Mouse (Mus musculus) heart, adult 11 months (tissue): ENCODE results near the gene Ereg.

ENCODE experiments used
- DNase-seq: peaks from one replicate; pipeline ENCODE4 v3.0.0; 2022

Gene Ereg

DNA sequence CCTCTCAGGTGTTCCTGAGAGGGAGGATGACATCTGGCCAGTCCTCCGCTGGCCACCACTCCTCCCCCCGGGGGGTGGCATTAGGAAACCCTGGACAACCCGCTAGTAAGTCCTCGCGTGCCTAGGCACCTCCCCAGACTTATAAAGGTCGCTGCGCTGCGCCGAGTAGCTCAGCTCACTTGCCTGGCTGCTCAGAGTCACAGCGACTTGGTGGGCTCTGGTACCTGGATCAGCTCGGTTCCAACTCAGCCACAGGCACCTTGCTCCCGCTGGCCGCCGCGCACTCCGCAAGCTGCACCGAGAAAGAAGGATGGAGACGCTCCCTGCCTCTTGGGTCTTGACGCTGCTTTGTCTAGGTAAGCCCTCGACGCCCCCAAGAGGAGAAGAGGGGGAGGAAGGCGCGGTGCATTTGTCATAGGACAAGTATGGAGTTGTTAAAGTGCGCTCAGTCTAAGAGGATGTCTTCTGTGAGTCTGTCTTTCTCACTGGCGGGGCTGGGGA is at the start of gene Ereg:
Ereg (plus strand) TSS at position 173 of the 501 bp plus-strand sequence.
- DNase-seq = no peak

DNA sequence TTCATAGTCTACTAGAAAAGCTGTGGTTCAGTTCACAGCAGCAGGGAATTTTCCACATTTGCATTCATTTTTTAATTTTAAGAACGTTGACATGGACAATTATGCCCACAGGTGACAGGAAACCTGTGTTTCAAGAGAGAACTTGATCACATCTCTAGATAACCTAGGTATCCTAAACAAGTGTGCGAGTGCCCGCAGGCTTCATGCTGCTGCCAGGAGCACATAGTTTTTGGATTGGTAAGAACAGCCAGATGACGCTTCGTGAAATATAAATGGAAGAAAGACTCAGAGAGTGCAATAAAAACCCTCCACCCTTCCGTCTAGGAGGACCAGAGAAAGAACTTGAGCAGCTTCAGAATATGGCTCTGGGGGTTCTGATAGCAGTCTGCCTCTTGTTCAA is 47.3 kb upstream of the Ereg start, which contains the start of gene Epgn:
Epgn (plus strand) TSS at position 301 of the 400 bp plus-strand sequence.
- DNase-seq = no peak

DNA sequence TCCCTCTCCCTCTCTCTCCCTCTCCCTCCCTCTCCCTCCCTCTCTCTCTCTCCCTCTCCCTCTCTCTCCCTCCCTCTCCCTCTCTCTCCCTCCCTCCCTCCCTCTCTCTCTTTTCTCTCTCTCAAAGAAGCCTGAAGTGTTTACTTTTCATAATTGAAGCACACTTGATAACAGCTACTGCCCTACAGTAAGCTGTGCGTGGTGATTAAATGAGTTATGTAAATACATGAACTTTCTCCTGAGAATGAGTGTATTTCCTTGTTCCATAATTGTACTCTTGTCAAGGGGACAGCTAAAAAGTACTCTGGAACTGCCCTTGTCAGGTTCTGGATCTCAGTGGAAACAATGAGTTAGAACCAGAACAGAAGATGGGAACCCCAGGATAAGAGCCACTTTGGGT is 46.6 kb upstream of the Ereg start:
- DNase-seq = no peak

DNA sequence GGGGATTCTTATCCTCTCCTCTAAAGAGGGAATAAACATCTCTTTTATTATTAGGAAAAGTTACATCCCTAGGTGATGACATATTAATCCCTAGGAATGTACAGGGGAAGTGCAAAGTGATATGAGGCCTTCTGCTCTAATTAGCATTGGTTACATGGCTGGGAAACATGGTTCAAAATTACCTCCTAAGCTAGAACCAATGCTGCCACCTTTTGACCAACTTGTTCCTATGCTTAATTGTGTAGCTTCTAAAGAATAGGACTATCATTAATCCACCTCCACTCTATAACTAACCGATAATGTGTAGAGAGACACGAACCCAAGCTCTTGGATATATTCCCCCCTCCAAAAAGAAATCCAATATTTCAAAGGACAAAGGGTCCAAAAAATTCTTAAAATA is 43.8 kb upstream of the Ereg start:
- no peak for DNase-seq

DNA sequence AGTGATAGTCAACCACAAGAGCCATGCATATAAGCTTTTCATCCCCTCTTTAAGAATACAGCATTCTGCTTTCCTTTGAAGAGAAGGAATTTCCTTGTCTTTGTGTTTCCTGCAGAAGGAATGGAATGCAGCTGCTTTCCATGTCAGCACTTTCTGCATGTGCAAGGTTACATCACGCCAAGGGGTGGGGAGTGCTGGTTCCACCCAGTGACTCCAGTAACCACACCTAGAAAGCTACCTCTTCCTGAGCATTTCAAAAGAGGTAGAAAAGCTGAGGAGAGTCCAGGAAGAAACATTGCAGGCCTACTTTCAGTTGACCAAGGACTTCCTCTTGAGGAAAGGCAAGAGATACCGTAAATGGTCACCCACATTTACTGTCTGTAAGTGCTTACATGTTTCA is 39.1 kb upstream of the Ereg start:
- no peak for DNase-seq

DNA sequence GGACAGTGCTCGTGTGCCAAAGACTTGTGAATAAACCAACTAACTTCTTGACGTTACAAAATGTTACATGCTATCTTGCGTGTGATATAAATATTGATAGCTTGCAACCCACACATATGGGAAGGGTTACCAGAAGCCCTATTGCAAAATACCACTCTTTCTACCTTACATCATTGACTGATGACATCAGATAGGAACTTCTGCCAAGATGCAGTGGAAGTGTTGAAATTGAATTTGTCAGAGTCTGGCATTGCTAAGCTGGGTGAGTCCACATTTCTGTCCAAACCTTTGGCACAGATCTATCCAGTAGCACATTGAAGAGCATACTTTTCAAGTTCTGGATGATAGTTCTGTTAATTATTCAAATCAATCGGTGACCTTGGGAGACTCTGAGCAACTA is 37.8 kb upstream of the Ereg start:
- DNase-seq = peak; percentile 86

DNA sequence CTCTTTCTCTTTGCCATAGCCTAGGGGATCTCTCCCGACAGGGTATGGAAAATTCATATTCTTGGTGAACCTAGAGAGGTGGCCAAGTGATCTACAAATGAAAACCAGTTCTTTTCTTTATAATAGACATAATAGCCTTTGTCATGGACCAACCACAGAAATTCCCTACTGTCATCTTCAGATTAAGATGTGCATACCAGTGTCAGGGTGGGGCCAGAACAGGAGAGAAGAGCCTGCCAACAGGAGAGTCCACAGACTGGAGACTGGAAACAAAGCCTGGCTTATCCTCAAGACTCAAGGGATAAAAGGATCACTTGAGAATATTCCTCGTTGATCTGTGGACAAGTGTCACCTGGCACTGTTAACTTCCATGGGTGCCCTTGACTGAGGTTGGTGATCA is 36.7 kb upstream of the Ereg start:
- peak; percentile 14 for DNase-seq

DNA sequence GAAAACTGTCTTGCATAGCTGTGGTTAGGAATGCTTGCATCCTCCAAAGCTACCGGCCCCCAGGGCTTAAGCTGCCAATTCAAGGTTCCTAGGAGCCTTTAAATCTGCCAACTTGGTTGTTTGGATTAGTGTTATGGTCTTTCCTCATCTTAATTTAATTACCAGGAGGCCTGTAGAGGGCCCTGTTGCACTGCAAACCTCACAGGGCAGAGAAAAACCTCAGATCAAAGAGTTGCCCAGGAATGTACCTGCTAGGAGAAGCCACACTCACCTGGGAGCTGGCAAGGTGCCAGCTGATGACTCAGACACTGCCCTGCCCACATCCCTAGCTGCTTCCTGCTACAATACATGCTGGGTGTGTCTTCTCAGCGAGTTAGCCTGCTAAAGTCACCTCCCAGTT is 35.9 kb upstream of the Ereg start:
- DNase-seq = peak; percentile 89

DNA sequence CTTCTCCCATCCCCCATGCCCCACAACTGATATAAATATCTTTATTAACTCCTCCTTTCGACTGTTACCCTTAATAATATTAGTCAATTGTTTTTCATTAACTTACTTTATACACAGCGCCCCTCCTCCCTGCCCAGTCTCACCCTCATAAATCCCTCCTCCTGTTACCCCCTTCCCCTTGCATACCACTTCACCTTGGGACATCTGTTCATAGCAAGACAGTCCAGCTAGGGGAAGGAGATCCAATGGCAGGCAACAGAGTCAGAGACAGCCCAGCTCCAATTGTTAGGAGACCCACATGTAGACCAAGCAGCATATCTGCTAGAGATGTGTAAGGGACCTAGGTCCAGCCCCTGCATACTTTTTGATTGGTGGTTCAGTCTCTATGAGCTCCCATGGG is 35.5 kb upstream of the Ereg start:
- peak; percentile 70 for DNase-seq

DNA sequence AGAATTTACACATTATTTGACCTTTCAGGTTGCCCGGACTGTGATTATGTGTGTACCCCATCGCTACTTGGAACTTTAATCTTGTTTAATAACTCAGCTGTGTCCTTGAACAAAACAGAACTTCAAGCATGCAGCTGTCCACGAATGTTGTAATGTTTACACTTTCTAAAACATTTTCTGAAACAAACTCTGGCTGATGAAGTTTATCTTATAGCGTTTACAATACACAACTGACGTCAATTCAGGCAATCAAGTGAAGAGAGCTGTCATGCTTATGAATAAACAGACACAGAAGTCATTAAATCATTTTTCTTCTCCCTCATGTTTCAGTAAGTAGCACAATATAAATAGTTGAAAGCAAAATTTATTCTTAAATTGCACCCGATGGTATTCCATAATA is 26.4 kb upstream of the Ereg start:
- DNase-seq = no peak

DNA sequence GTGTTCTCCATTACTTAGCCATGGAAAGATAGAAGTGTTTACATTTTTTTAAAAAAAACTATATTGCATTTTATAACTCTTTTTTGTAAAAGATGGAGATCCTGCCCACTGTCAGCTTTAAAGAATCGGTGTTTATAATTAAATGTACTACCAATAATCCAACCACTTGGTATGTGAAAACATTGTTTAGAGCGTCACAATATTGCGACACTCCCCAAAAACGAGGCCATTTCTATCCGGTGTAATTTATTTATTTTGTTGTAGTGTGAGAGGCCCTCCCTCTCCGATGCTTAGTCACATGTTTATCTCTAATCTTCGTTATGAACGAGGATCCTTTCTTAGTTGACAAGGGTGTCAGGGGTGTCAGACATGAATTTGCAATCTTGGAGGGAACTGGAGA is 26.0 kb upstream of the Ereg start:
- no peak for DNase-seq

DNA sequence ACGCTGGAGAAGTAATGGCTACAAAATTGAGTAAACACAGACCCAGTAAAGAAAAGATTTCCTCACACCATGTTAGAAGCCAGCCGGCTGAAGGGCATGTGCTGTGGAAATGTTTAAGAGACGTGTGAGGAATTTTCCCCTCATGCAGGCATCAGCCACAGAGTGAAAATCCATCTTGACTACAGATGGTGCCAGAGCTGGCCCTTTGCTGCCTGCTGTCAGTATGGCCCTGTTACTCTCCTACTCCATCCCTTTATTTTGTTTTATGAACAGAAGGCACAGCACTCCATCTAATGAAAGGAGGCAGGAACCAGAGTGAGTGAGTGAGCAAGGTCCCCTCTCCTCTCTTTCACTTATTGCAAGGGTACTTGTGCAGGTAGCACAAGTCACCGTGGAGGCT is 2.1 kb upstream of the Ereg start:
- DNase-seq = no peak

DNA sequence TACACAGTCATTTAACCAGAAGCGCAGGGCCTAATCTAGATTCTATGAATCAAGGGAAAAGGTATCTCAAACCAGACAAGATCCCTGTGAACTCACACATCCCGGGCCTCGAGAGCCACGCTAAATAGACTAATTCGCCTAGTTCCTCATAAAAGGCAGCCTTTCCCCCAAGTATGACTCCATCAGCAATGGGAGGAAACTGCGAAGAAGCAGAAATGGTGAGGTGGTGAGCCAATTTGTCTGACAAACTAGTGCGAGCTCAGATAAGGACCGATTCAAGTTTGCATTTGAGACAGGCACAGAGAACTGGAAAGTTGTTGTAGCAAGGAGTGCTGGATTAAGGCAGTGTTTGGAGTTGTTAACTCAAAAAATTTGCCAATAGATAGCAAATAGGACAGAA is 796 bp upstream of the Ereg start:
- DNase-seq = no peak

DNA sequence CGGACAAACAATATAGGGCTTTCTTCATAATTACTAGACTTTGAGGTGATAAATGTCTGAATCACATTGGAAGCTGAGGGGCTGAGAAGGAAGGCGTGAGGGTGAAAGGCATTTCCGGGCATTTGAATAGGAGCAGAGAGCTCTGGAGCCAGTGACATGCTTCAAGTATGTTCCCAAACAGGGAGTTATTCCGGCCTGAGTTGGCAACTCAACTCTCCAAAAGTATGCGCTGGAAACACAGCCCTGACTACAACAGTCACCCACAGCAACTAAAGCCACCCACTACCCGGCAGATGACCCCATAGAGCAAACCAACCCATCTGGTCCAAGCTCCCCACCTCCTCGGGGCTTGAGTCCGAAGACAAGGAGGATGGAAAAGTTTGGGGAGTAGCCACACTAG is 396 bp upstream of the Ereg start:
- peak; percentile 90 for DNase-seq

DNA sequence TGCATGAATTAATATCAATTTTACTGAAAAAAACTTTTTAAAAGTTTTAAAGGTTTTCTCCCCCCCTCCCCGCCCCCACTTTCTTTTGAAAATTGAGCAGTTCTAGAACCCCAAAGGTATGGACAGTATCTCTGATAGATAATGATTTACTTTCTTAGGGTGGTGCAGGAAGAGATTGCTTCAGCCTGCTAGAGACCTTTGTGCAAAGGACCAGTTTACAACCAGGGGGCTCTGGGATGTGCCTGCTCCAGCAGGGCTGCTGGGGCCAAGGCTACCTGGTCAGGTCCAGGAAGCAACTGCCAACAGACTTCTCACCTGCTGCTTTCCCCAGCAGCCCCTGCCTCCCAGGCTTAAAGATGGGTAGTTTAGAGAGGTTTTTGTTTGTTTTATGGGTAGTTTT is 599 bp downstream of the Ereg start:
- no peak for DNase-seq

DNA sequence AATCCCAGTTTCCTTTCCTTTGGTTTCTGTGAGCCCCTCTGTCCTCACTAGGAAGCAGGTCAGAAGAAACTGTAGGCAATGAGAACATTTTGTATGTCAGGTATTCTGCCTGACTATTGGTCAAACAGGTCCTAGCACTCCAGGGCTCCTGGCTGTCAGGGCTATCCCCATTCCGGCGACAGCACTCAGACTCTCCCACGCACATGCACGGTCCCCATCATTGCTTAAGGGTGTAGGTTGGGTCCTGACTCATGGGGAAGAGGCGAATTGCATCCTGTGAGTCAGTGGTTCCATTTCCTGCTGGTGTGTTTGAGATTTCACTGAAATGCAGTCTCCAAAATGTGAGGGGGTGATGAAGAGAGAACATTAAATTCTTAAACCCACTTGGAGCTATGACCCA is 8.6 kb downstream of the Ereg start:
- no peak for DNase-seq

DNA sequence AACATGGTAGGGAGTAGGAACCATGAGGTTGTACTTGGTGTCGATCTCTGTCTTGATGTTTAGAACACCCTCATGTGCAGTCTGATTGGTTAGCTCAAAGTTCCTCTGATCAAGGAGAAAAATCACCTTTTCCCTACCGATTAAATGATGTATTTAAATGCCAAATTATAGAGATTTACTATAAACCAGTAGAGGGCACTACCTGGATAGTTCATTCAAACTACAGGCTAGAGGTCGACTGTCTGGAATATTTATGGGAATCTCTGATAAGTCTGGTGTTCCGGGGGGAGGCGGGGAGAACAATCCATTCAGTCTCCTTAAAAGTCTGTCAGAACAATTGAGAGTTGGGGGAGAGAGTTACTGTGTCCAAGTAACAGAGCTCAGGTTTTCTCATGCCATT is 10.9 kb downstream of the Ereg start:
- no peak for DNase-seq

DNA sequence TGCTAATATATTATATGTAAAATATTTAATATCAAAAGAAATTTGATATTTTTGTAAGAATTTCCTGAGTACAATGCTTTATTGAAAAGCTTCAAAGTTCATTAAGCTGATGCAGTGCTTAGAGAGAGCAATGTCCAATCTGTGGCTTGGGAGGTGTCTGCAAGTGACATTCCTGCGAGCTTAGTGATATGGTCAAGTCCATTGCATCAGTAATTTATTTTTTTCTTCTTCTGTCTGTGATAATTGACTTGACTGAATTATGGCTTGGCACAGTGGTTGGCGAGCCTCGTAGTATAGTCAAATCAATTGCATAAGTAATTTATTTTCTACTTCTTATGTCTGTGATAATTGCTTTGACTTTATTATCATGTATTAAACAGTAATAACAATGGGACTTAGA is 15.9 kb downstream of the Ereg start:
- DNase-seq = no peak

DNA sequence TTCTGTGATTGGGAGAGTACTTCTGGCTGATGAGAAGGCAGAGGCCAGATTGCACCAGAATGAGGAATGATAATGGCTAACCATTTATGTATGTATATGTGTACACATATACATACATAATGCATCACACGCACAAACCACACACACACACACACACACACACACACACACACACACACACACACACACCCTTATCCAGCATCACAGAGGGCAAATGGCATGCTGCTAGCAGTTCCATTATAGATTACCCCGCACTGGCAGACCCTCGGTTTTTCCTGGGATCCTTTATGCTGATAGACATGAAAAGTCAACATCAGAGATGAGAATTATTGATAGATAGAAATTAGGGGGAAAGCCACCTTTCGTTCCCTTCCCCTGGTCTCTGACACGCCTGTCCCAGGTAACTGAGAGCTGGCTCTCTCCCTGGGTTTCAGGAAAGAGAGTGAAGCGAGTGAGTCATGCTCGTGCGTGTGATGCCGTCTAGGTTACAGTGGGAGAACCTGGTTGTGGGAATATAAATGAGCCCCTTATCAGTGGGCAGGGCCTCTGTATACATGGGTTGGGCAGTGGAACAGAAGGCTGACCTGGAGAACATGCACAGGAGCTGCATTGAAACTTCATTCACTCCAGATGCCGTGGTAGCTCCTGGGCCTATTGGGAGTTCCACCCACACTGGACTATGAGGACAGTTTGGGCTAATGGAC is 23.6 kb downstream of the Ereg start:
- no peak for DNase-seq

DNA sequence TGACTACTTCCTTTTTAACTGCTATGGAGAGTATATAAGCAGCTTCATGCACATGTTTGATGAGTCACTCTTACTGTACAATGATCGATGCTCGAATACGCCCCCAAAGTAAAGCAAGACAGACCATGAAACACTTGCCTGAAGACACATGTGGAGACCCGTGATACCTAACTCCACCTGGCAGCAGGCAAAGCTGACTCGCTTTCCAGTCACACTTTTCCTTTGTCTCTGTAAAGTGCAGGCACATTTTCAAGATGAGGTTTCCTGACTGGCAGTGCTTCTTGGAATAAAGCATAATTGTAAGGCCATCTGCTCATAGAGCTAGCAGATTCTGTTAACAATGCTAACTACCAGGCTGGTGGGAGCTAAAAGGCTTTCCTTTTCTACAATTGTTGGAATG is 27.3 kb downstream of the Ereg start:
- no peak for DNase-seq

DNA sequence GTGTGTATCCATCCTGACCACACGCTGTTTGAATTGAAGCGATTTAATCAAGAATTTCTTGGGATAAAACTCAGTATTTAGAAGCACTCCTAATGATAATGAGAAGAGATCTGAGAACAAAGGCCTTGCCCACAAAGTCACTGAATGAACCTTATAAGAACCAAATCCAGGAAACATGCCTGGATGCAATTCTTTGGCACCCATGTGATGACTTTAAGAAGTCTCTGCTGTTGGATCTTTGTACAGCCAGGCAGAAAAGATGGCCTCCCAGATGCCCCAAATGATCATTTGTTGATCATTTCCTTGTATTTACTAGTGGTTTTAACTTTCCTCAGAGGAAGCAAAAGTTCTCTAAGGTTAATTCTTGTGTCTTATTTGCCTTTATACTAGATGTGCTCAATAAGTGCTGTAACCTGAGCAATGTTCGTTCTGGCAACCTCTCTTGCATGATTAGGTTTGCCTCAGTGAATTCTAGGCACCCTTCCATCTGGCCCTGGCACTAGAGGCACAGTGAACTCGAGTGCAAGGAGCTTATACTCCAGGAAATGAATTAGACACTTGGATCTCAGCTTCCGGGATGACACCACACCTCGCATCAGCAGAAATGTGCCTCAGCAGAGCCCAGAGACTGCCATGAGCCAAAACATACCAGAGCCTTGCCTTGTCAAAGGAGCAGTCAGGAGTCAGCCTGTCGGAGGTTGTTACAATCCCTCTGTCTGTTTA is 29.7 kb downstream of the Ereg start:
- no peak for DNase-seq

DNA sequence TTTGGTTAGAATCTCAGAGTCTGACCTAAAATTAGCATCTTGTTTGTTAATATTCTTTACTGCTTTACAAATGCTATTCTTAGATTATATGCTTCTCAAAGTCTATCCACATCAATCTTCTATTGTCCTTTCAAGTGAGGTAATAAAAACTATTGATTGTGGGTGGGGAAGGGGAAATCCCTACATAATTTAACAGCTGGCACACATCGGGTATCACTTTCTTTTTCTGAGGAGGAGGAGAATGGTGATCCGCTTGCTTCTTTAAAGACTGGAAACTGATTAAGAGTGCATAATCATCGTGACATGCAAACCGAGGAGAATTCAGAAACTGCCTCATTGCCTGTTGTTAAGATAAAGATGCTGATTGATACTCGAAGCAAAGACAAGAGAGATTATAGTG is 31.8 kb downstream of the Ereg start:
- DNase-seq = no peak

DNA sequence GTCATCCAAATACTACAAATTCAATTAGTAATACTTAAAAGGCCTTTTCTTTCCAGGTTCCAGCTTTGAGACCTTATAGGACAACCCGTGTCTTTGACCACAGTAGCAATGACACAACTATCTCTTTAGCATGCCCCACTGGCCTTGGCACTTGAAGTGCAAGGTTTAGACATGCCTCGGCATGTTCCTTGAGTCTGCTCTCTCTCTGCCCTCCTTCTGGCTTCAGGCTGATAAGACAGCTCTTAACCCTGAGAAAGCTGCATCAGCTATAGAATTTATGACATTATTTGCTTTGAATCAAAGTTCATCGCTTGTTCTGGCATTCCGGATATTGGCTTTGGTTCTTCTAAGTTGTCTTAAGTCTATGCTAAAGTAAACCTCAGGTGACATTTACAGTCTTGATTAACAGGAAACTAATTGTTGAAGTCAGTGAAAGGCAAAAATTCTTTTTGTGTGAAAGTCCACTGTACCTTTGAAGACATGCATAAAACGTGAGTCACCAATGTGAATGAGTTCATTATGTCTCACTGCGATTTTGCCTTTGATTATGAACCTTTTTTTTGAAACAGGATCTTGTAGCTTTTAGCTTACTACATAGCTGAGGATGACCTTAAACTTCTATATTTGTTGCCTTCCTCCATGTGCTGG is 35.7 kb downstream of the Ereg start:
- no peak for DNase-seq

DNA sequence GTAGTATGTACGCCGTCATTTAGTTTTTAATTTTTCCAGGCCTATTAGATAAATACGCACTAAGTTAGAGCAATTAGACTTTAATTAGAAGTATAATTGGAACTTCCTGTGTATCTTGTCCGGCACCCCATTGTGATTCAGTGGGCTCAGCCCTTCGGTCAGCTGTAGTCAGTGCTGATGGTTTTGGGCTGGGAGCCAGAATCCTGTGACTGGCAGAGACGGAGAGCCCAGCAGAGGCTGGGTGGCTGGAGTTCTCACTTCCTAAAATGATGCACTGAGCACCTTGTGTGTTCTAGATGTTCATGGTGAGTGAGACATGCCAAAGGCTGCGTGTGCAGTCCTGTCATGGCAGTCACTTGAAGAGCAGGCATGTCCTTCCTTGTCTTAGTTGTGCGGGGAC is 36.6 kb downstream of the Ereg start:
- no peak for DNase-seq
